Comparison of ENCODE assay signal across 26 mouse cellular contexts in genomic region chr3:26023217-26023616, GRCm38 (mm10).
"Had no signal": no experiment of that assay in that cellular context is flagged by ENCODE, and none has a peak within 500 bp of the region (broad histone marks: within the 10 kb centered on the region; RNA-seq: fewer than 3 reads in every experiment).

No protein-coding gene starts in this region.

- H3K9ac ChIP-seq: heart, embryonic 12.5 days; hindbrain, embryonic 12.5 days; hindbrain, embryonic 14.5 days; intestine, embryonic 15.5 days; limb, embryonic 12.5 days; liver, embryonic 13.5 days had no signal

- H3K9me3 ChIP-seq: heart, embryonic 10.5 days; heart, embryonic 12.5 days; hindbrain, embryonic 10.5 days; hindbrain, embryonic 12.5 days; intestine, embryonic 15.5 days; limb, embryonic 10.5 days; limb, embryonic 12.5 days; liver, embryonic 13.5 days had no signal

- ATAC-seq: hindbrain, embryonic 16.5 days; inflammation-experienced regulatory T-cells, adult 6 months; intestine, embryonic 15.5 days; intestine, postnatal 0 days had no signal

- H3K36me3 ChIP-seq: heart, embryonic 10.5 days; heart, embryonic 12.5 days; hindbrain, embryonic 10.5 days; hindbrain, embryonic 12.5 days; intestine, embryonic 15.5 days; limb, embryonic 10.5 days; limb, embryonic 12.5 days; liver, embryonic 13.5 days had no signal

- H3K4me3 ChIP-seq: gastrocnemius, adult 2 months; heart, embryonic 10.5 days; heart, embryonic 12.5 days; hindbrain, embryonic 10.5 days; hindbrain, embryonic 12.5 days; intestine, embryonic 15.5 days; left cerebral cortex, adult 2 months; limb, embryonic 10.5 days; limb, embryonic 12.5 days; liver, embryonic 13.5 days had no signal

- H3K27ac ChIP-seq: gastrocnemius, adult 2 months; heart, embryonic 10.5 days; hindbrain, embryonic 10.5 days; hindbrain, embryonic 12.5 days; hindbrain, embryonic 14.5 days; intestine, embryonic 15.5 days; left cerebral cortex, adult 2 months; limb, embryonic 10.5 days; limb, embryonic 12.5 days; liver, embryonic 13.5 days had no signal

- DNase-seq: gastrocnemius, adult 2 months; gastrocnemius, postnatal 10 days; gastrocnemius, postnatal 25 days; heart, adult 18-20 months; heart, postnatal 10 days; heart, postnatal 4 days; kidney, adult 18-20 months; kidney, adult 8-10 months; kidney, postnatal 10 days; kidney, postnatal 25 days; kidney, postnatal 4 days; liver; liver, embryonic 13.5 days had no signal

- H3K4me2 ChIP-seq: heart, embryonic 12.5 days; hindbrain, embryonic 12.5 days; hindbrain, embryonic 14.5 days; intestine, embryonic 15.5 days; limb, embryonic 12.5 days; liver, embryonic 11.5 days; liver, embryonic 13.5 days had no signal

- H3K27me3 ChIP-seq: heart, embryonic 12.5 days; hindbrain, embryonic 12.5 days; intestine, embryonic 15.5 days; limb, embryonic 12.5 days; liver, embryonic 13.5 days had no signal

- H3K4me1 ChIP-seq: heart, embryonic 10.5 days; heart, embryonic 12.5 days; hindbrain, embryonic 10.5 days; hindbrain, embryonic 12.5 days; intestine, embryonic 15.5 days; limb, embryonic 10.5 days; limb, embryonic 12.5 days; liver, embryonic 13.5 days had no signal
